19 mouse cellular contexts compared by ENCODE assay signal in the genomic region with DNA sequence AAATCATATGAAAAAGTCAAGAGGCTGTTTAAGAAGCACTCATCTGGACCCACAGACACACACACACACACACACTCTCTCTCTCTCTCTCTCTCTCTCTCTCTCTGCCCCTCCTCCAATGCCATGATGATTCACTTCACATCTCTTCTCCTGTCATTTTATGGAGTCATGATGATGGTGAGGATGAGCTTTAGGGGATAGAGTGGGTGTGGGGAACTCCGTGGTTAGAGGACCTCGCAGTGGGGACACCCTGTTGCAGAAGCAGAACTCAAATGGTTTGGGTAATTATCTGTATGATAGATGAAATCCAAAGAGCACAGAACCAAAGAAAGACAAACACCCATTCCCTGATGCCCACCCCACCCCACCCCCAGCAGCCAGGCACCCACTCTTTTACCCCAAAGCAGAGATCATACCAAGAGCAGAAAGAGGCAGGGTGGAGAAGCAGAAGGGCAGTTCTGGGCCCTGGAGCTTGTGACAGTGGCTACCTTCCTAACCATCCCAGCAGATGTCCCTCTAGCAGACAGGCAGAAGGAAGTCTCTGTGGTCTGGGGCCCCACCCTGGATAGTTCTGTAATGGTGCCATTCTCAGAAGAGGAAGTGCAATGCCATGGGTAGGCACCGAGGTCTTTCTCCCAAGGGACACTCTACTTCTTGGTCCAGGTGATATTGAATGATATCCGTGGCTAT.
DNase-seq lines count a peak whose midpoint lies in the region; ATAC-seq and TF ChIP-seq lines count a peak whose summit lies in the region.
"Had no signal": no experiment of that assay in that cellular context is flagged by ENCODE, and none has a peak within 500 bp of the region (broad histone marks: within the 10 kb centered on the region; RNA-seq: fewer than 3 reads in every experiment).

No protein-coding gene starts in this region.

- H3K27me3 ChIP-seq in CH12.LX (replicated peaks), result peaks cover 26% of the 10 kb centered on the region
- no peaks in the 10 kb centered on the region for H3K27me3 ChIP-seq in spleen, adult 2 months (ENCODE audit: control insufficient read depth, insufficient read depth, low read length)
- no peaks in the 10 kb centered on the region for H3K27me3 ChIP-seq in forebrain, embryonic 15.5 days
- no peaks in the 10 kb centered on the region for H3K27me3 ChIP-seq in midbrain, postnatal 0 days (ENCODE audit: insufficient read depth, low read length)
- H3K27me3 ChIP-seq: embryonic facial prominence, embryonic 15.5 days; hindbrain, embryonic 12.5 days; stomach, embryonic 15.5 days had no signal

- no peaks in the 10 kb centered on the region for H3K9me3 ChIP-seq in CH12.LX (replicated peaks; ENCODE audit: low read length)
- no peaks in the 10 kb centered on the region for H3K9me3 ChIP-seq in forebrain, embryonic 15.5 days
- H3K9me3 ChIP-seq in midbrain, postnatal 0 days (ENCODE audit: low read length), result no peaks in the 10 kb centered on the region
- H3K9me3 ChIP-seq: embryonic facial prominence, embryonic 15.5 days; heart, embryonic 15.5 days; hindbrain, embryonic 12.5 days; midbrain, embryonic 10.5 days; stomach, embryonic 15.5 days had no signal

- H3K79me2 ChIP-seq in CH12.LX (replicated peaks; ENCODE audit: control insufficient read depth, extremely low read depth, insufficient read depth, poor library complexity, severe bottlenecking), result no peaks in the 10 kb centered on the region

- peak; percentile 92 for ATAC-seq in megakaryocyte, adult 5-6 weeks (ENCODE audit: poor library complexity, severe bottlenecking)
- ATAC-seq in forebrain, embryonic 15.5 days (replicated peaks), result no peak
- ATAC-seq in midbrain, postnatal 0 days (ENCODE audit: low FRiP score), result no peak

- H3K36me3 ChIP-seq in CH12.LX (replicated peaks in 1 of 2; ENCODE audit: control insufficient read depth in 1 of 2, insufficient read depth in 1 of 2, low read length in 1 of 2), result no peaks in the 10 kb centered on the region
- H3K36me3 ChIP-seq in spleen, adult 2 months (ENCODE audit: control insufficient read depth, insufficient read depth, low read length), result no peaks in the 10 kb centered on the region
- H3K36me3 ChIP-seq in forebrain, embryonic 15.5 days, result no peaks in the 10 kb centered on the region
- H3K36me3 ChIP-seq in midbrain, postnatal 0 days (ENCODE audit: insufficient read depth, low read length), result no peaks in the 10 kb centered on the region
- H3K36me3 ChIP-seq: embryonic facial prominence, embryonic 15.5 days; G1E; heart, embryonic 15.5 days; hindbrain, embryonic 12.5 days; midbrain, embryonic 10.5 days; stomach, embryonic 15.5 days had no signal

- in situ Hi-C loops in CH12.LX (cut with MboI; ENCODE audit: low pct_ligation_motif_present, low pct_unique_long_range_greater_than_20kb, low sequenced_read_pairs), result no loop called here

- H3K4me2 ChIP-seq in CH12.LX (ENCODE audit: insufficient read depth, low read depth, poor library complexity, severe bottlenecking), result no peak overlapping the region
- H3K4me2 ChIP-seq in forebrain, embryonic 15.5 days (replicated peaks), result no peak overlapping the region
- H3K4me2 ChIP-seq in midbrain, postnatal 0 days (ENCODE audit: low read depth, low read length, poor library complexity, severe bottlenecking), result no peak overlapping the region
- H3K4me2 ChIP-seq: embryonic facial prominence, embryonic 15.5 days; heart, embryonic 15.5 days; hindbrain, embryonic 12.5 days; stomach, embryonic 15.5 days had no signal

- H3K27ac ChIP-seq in CH12.LX (ENCODE audit: insufficient read depth, low read depth), result no peak overlapping the region
- H3K27ac ChIP-seq in spleen, adult 2 months (ENCODE audit: insufficient read depth, low read length), result no peak overlapping the region
- no peak overlapping the region for H3K27ac ChIP-seq in forebrain, embryonic 15.5 days (replicated peaks)
- no peak overlapping the region for H3K27ac ChIP-seq in midbrain, postnatal 0 days (ENCODE audit: low read depth, low read length)
- H3K27ac ChIP-seq: embryonic facial prominence, embryonic 15.5 days; heart, embryonic 15.5 days; hindbrain, embryonic 12.5 days; liver, embryonic 14.5 days; midbrain, embryonic 10.5 days; stomach, embryonic 15.5 days had no signal

- no peak overlapping the region for H3K9ac ChIP-seq in CH12.LX (ENCODE audit: insufficient read depth, low read depth)
- no peak overlapping the region for H3K9ac ChIP-seq in forebrain, embryonic 15.5 days (replicated peaks)
- no peak overlapping the region for H3K9ac ChIP-seq in midbrain, postnatal 0 days (replicated peaks; ENCODE audit: low read length, poor library complexity, severe bottlenecking)
- H3K9ac ChIP-seq: embryonic facial prominence, embryonic 15.5 days; heart, embryonic 15.5 days; hindbrain, embryonic 12.5 days; liver, embryonic 14.5 days; stomach, embryonic 15.5 days had no signal

- TF ChIP-seq EP300 in CH12.LX (IDR thresholded peaks at IDR 0.05; ENCODE audit: low read length), result no peak

- WGBS in spleen, adult 2 months, result 33% methylated on average over 4 of the region's 4 CpGs
- 91% methylated on average over 4 of the region's 4 CpGs for WGBS in forebrain, embryonic 15.5 days
- 93% methylated on average over 4 of the region's 4 CpGs for WGBS in midbrain, postnatal 0 days

- no peak for TF ChIP-seq RAD21 in CH12.LX (IDR thresholded peaks at IDR 0.05; ENCODE audit: low read depth, low read length)

- no peak for TF ChIP-seq POLR2A in CH12.LX (IDR thresholded peaks at IDR 0.05; ENCODE audit: low read depth, low read length)
- TF ChIP-seq POLR2A in spleen, adult 2 months (IDR thresholded peaks at IDR 0.05; ENCODE audit: low read depth, low read length), result no peak

- no peak overlapping the region for H3K4me3 ChIP-seq in CH12.LX (replicated peaks in 1 of 3; ENCODE audit: low read depth in 2 of 3, low read length in 2 of 3, poor library complexity in 1 of 3)
- H3K4me3 ChIP-seq in spleen, adult 2 months (ENCODE audit: extremely low read depth, insufficient read depth, insufficient read length), result no peak overlapping the region
- H3K4me3 ChIP-seq in forebrain, embryonic 15.5 days, result no peak overlapping the region
- no peak overlapping the region for H3K4me3 ChIP-seq in midbrain, postnatal 0 days (ENCODE audit: low read depth, low read length)
- H3K4me3 ChIP-seq: embryonic facial prominence, embryonic 15.5 days; heart, embryonic 15.5 days; hindbrain, embryonic 12.5 days; midbrain, embryonic 10.5 days; stomach, embryonic 15.5 days had no signal

- peak; percentile 27 for DNase-seq in layer of hippocampus, adult 9-11 months
- no peak for DNase-seq in layer of hippocampus, adult 9-10 months (ENCODE audit: low spot score)
- DNase-seq in CH12.LX (ENCODE audit: extremely low read depth), result peak; percentile 56
- DNase-seq in spleen, adult 2 months (ENCODE audit: low read depth in 1 of 2, low spot score in 2 of 2), result peak; percentile 61 to 63
- no peak for DNase-seq in urinary bladder, adult 2 months (ENCODE audit: low spot score)
- no peak for DNase-seq in midbrain, postnatal 0 days (ENCODE audit: low spot score)
- DNase-seq: adrenal gland, adult 2 months; cerebellum, adult 9-10 months; left cerebral cortex, postnatal 4 days; right cerebral cortex, postnatal 14 days had no signal

- dilution Hi-C loops in CH12.LX (cut with MboI; ENCODE audit: extremely low pct_ligation_motif_present, extremely low pct_unique_long_range_greater_than_20kb, low sequenced_read_pairs), result no loop called here

- no peak for TF ChIP-seq CTCF in CH12.LX (conservative IDR thresholded peaks at IDR 0.05 in 1 of 2, IDR thresholded peaks at IDR 0.05 in 1 of 2; ENCODE audit: low read depth in 2 of 2, low read length in 2 of 2)
- TF ChIP-seq CTCF in spleen, adult 2 months (IDR thresholded peaks at IDR 0.05; ENCODE audit: extremely low read depth, insufficient read depth, insufficient read length, insufficient replicate concordance), result no peak; the same call in 1 of the 2 replicates
- TF ChIP-seq CTCF in midbrain, postnatal 0 days (IDR thresholded peaks at IDR 0.05), result no peak

- H3K4me1 ChIP-seq in CH12.LX (ENCODE audit: control insufficient read depth in 1 of 2, insufficient read depth in 2 of 2), result peaks cover 0 to 12% of the 10 kb centered on the region in 2 experiments; a peak in 2 of 4 replicates
- peaks cover 9% of the 10 kb centered on the region; the same call in 1 of the 2 replicates for H3K4me1 ChIP-seq in spleen, adult 2 months (ENCODE audit: control insufficient read depth, insufficient read depth, insufficient read length)
- no peaks in the 10 kb centered on the region for H3K4me1 ChIP-seq in forebrain, embryonic 15.5 days
- H3K4me1 ChIP-seq in midbrain, postnatal 0 days (ENCODE audit: insufficient read depth, low read length), result no peaks in the 10 kb centered on the region
- H3K4me1 ChIP-seq: embryonic facial prominence, embryonic 15.5 days; heart, embryonic 15.5 days; hindbrain, embryonic 12.5 days; midbrain, embryonic 10.5 days; stomach, embryonic 15.5 days had no signal

TF ChIP-seq in CH12.LX, 34 proteins besides CTCF, POLR2A, EP300 and RAD21:
- TF ChIP-seq SIN3A (IDR thresholded peaks at IDR 0.05; ENCODE audit: low read length), result no peak
- peak; percentile 24; the same call in 1 of the 2 replicates for TF ChIP-seq BHLHE40 (IDR thresholded peaks at IDR 0.05; ENCODE audit: low read depth, low read length)
- TF ChIP-seq ZNF384 (IDR thresholded peaks at IDR 0.05; ENCODE audit: low read depth, low read length), result no peak
- no peak for TF ChIP-seq JUN (IDR thresholded peaks at IDR 0.05; ENCODE audit: insufficient read depth, low read depth, low read length)
- no peak for TF ChIP-seq JUND (conservative IDR thresholded peaks at IDR 0.05; ENCODE audit: low read depth, low read length)
- TF ChIP-seq MAFK (IDR thresholded peaks at IDR 0.05; ENCODE audit: insufficient replicate concordance, low read length), result no peak
TF ChIP-seq in CH12.LX: peak in this region for 1.

Comparison
In these comparisons a context has a peak if more than half of its experiments do, and no peak if none do; other contexts are left out.
1. DNase-seq: peak in layer of hippocampus, adult 9-11 months (single experiment), CH12.LX (single experiment) and spleen, adult 2 months (2 of 2); none in layer of hippocampus, adult 9-10 months (single experiment), urinary bladder, adult 2 months (single experiment) and midbrain, postnatal 0 days (single experiment).